Mouse (Mus musculus) embryonic facial prominence, embryonic 10.5 days (tissue): ENCODE results near the gene Atp5l. TPM values are rescaled to one million over a fixed set of nuclear protein-coding genes. Genes with fewer than 3 reads are reported as not detected.

Source experiments
- DNase-seq: peaks from one replicate; pipeline ENCODE4 v3.0.0-alpha.2; 2017; ENCODE audit warnings: low spot score
- H3K27ac ChIP-seq: fragments of 300-500 bp; sonication (generic); replicated peaks from 2 replicates; pipeline ENCODE4 v1.5.1; 2016; ENCODE audit warnings: mild to moderate bottlenecking
- H3K27me3 ChIP-seq: fragments of 300-500 bp; sonication (generic); replicated peaks from 2 replicates; pipeline ENCODE4 v1.6.1; 2016; ENCODE audit warnings: low read depth, mild to moderate bottlenecking; ENCODE audit not compliant: poor library complexity, severe bottlenecking
- H3K36me3 ChIP-seq: fragments of 300-500 bp; sonication (generic); replicated peaks from 2 replicates; pipeline ENCODE4 v1.6.1; 2016; ENCODE audit warnings: mild to moderate bottlenecking, moderate library complexity
- H3K4me1 ChIP-seq: fragments of 300-500 bp; sonication (generic); 2 replicates; pipeline ENCODE4 v1.6.1; 2016
- H3K4me3 ChIP-seq: fragments of 300-500 bp; sonication (generic); 2 replicates; pipeline ENCODE4 v1.5.1; 2016; ENCODE audit warnings: mild to moderate bottlenecking, moderate library complexity
- H3K9me3 ChIP-seq: fragments of 300-500 bp; sonication (generic); 2 replicates; pipeline ENCODE4 v1.6.1; 2016; ENCODE audit warnings: mild to moderate bottlenecking
- WGBS: fragments of 180-500 bp; shearing (Covaris S2); methylation state at CpG from one replicate; pipeline ENCODE4 v1.1.7; 2016; 5-methylcytosine and 5-hydroxymethylcytosine counted together
- polyA plus RNA-seq: library from polyadenylated mRNA; unstranded; fragments of >200 nt; fragmentation: Nextera tagmentation; extraction: Ambion mirVana; gene quantifications from 2 replicates; pipeline ENCODE4 v1.2.1, GENCODE M21; 2016

Gene Atp5l
- polyA plus RNA-seq, 1 experiment from 2014 or later, result 516 TPM

DNA sequence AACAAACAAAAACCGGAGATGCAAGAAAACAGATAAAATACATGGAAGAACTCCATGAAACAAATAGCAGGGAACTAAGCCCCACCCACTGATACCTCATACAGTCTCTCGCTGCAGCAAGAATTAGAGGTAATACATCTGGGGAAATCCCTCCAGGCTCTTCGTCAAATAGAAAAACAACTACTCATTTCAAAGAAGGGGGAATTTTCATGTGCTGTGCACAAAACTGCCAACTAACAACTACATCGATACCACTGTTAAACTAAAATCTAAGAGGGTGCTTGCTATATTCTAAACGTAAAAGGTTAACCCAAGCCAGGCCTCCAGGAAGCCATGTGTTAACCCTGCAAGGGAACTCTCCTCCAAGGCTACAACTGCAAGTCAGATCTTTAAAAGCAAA is 46.9 kb downstream of the Atp5l start:
- no peak overlapping the region for H3K4me3 ChIP-seq
- DNase-seq, result no peak
- 76% methylated on average over 5 of the region's 5 CpGs for WGBS
- H3K4me1 ChIP-seq, result peaks cover 50% of the 10 kb centered on the region
- no peaks in the 10 kb centered on the region for H3K27me3 ChIP-seq
- peaks cover 53% of the 10 kb centered on the region for H3K36me3 ChIP-seq
- no peaks in the 10 kb centered on the region for H3K9me3 ChIP-seq
- no peak overlapping the region for H3K27ac ChIP-seq

DNA sequence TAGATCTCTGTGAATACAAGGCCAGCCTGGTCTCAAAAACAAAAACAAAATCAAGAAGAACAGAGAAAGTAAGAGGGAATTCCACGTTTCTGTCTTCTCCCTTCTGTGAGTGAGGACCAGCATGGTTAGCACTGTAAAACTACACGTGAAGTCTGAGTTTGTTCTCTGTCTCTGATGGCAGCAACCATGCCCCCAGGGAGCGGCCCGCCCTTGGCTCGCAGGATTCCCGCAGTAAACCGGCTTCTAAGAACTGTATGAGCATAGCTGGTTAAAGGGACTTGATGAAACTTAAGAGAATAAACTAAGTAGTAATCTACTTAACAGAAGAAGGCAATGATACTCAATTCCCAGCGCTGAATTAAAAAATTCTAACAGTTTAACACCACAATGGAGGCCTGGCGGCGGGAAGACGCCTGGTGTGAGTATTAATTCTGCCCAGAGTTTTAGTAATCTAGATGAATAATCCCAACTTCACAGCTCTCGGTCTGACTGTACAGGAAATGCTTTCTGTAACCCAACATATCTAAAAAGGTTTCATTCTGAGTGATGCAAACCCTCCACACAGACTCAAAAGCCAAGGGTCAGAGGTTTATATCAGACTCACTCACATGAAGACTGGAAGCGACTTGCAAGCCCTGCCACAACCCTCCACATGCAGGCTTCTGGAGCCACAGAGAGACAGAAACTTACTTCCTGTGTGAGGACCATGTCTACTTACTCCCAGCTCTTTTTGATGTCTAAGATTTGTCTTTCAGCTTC is 52.0 kb downstream of the Atp5l start:
- H3K9me3 ChIP-seq, result no peaks in the 10 kb centered on the region
- H3K36me3 ChIP-seq, result peaks cover 72% of the 10 kb centered on the region
- no peak overlapping the region for H3K27ac ChIP-seq
- WGBS, result 84% methylated on average over 13 of the region's 13 CpGs
- peaks cover 7% of the 10 kb centered on the region for H3K4me1 ChIP-seq
- no peak overlapping the region for H3K4me3 ChIP-seq
- H3K27me3 ChIP-seq, result no peaks in the 10 kb centered on the region
- DNase-seq, result no peak

DNA sequence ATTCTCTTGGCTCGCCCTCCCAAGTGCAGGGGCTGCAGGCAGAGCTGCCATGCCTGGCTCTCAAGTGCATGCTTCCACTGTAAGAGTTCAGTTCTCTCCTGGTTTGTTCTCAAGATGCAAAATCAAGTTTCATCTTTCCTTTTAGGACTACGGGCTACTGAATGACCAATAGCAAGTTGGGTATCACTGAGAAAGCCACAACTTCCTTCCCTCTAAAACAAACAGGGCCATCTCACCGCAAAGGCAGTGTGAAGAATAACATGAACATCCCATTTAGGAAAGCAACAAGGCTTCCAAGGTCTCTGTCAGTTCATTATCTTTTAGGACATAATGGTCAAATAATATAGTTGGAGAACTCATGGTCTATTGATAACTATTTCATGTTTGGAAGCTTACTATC is 52.9 kb downstream of the Atp5l start:
- Histone ChIP-seq H3K9me3 (no peaks in the 10 kb centered on the region), H3K27ac (no peak overlapping the region), H3K36me3 (peaks cover 80% of the 10 kb centered on the region), H3K27me3 (no peaks in the 10 kb centered on the region), H3K4me1 (peaks cover 3% of the 10 kb centered on the region), H3K4me3 (no peak overlapping the region)
- DNase-seq, result no peak
- 88% methylated on average over 3 of the region's 3 CpGs for WGBS

DNA sequence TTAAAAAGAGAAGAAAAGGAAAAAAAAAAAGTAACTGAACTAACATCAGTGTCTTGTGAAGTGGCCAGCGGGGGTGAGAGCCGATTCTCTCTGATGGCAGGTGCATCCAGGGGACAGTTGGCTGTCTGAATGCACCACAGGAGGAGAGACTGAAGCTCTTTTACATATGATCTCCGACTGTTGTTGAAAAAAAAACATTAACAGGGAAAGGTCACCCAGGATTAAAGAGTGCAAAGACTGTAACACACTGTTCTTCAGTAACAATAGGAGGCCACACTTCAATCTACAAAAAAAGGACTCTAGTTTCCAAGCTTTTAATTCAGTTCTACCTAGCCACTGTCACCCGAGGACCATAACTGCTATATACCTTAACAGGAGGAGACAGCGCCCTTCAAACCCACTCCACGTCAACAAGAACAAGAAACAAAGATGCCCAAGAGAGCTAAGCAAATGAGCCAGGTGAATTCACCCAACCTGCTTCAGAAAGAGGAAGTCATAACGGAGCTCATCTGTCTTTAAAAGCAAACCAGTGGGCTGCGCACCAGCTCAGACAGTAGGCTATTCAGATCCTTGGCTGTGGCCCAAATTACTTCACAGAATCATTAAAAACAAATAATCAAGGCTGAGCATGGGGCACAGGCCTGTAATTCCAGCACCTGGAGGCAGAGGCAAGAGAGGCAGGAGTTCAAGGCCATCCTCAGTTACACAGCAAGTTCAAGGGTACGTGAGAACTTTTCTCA is 53.9 kb downstream of the Atp5l start:
- 80% methylated on average over 9 of the region's 9 CpGs for WGBS
- Histone ChIP-seq H3K4me3 (no peak overlapping the region), H3K27me3 (no peaks in the 10 kb centered on the region), H3K9me3 (no peaks in the 10 kb centered on the region), H3K4me1 (no peaks in the 10 kb centered on the region; the same call in 1 of the 2 replicates), H3K36me3 (peaks cover 83% of the 10 kb centered on the region), H3K27ac (no peak overlapping the region)
- DNase-seq, result no peak

Other genes starting within 250 kb of the Atp5l start
- gene Treh, start 247.5 kb downstream of the Atp5l start, polyA plus RNA-seq, result not detected in 2 replicates
- 48.4 and 51.1 TPM in 2 replicates for gene Phldb1, start 185.5 kb downstream of the Atp5l start, polyA plus RNA-seq
- 169 and 171 TPM in 2 replicates for gene Arcn1, start 152.9 kb downstream of the Atp5l start, polyA plus RNA-seq
- 133 and 139 TPM in 2 replicates for gene Ift46, start 152.8 kb downstream of the Atp5l start, polyA plus RNA-seq
- 1.7 and 2.1 TPM in 2 replicates for gene Tmem25, start 121.4 kb downstream of the Atp5l start, polyA plus RNA-seq
- gene Ttc36, start 117.7 kb downstream of the Atp5l start, polyA plus RNA-seq, result not detected in 2 replicates
- 14.1 and 14.9 TPM in 2 replicates for gene Kmt2a, start 39.4 kb downstream of the Atp5l start, polyA plus RNA-seq
- 23.2 and 23.7 TPM in 2 replicates for gene Ube4a, start 44.9 kb upstream of the Atp5l start, polyA plus RNA-seq
- gene Cd3g, start 59.7 kb upstream of the Atp5l start, polyA plus RNA-seq, result not detected in 2 replicates
- not detected in 2 replicates for gene Cd3d, start 61.0 kb upstream of the Atp5l start, polyA plus RNA-seq
- not detected in 2 replicates for gene Cd3e, start 88.9 kb upstream of the Atp5l start, polyA plus RNA-seq
- gene Mpzl2, start 119.1 kb upstream of the Atp5l start, polyA plus RNA-seq, result 9.7 TPM in 2 replicates
- 2.2 and 3.7 TPM in 2 replicates for gene Mpzl3, start 134.4 kb upstream of the Atp5l start, polyA plus RNA-seq
- 0.96 and 1.4 TPM in 2 replicates for gene Jaml, start 158.4 kb upstream of the Atp5l start, polyA plus RNA-seq
- gene Scn2b, start 197.0 kb upstream of the Atp5l start, polyA plus RNA-seq, result 6.7 and 7.3 TPM in 2 replicates
- 0.48 and 0.79 TPM in 2 replicates for gene Scn4b, start 217.7 kb upstream of the Atp5l start, polyA plus RNA-seq